Mouse (Mus musculus): Measurements from ENCODE around the gene Iscu.

GRCm38 (mm10) chr5:113788645-113789044 lies 16.1 kb downstream of the Iscu start:
- TF ChIP-seq CHD2 (IDR thresholded peaks at IDR 0.05; ENCODE audit: low read depth, low read length) (no peak), HCFC1 (IDR thresholded peaks at IDR 0.05; ENCODE audit: borderline replicate concordance, insufficient read depth, low read length) (no peak), ZC3H11A (IDR thresholded peaks at IDR 0.05; ENCODE audit: borderline replicate concordance, low read depth, low read length) (no peak), MAFK (IDR thresholded peaks at IDR 0.05; ENCODE audit: insufficient read depth, low read depth, low read length) (no peak)

All from ES-E14 (cell line).